Mouse (Mus musculus): ENCODE measurements around the gene Ryr3.

Gene Ryr3

GRCm38 (mm10) chr2:112900747-112901146, 316.1 kb downstream of the Ryr3 start:
- DNase-seq: no peak

- no peak for DNase-seq
These were observed 332.3 kb downstream of the Ryr3 start for GRCm38 (mm10) chr2:112884456-112885114.

- peak in 1 of 2 experiments; percentile 14 for DNase-seq
These were observed 335.1 kb downstream of the Ryr3 start for GRCm38 (mm10) chr2:112881805-112882204.

GRCm38 (mm10) chr2:112881376-112881775, 335.5 kb downstream of the Ryr3 start:
- DNase-seq: peak in 1 of 2 experiments; percentile 22

GRCm38 (mm10) chr2:112877404-112877803, 339.5 kb downstream of the Ryr3 start:
- DNase-seq: peak; percentile 5 to 14

- DNase-seq: no peak
These were observed 350.8 kb downstream of the Ryr3 start for GRCm38 (mm10) chr2:112866043-112866551.

- no peak for DNase-seq
These were observed 355.1 kb downstream of the Ryr3 start for GRCm38 (mm10) chr2:112861792-112862191.

- no peak for DNase-seq
These were observed 371.0 kb downstream of the Ryr3 start for GRCm38 (mm10) chr2:112845583-112846512.

- no peak for DNase-seq
These were observed 374.0 kb downstream of the Ryr3 start for GRCm38 (mm10) chr2:112842877-112843276.

- DNase-seq: no peak
These were observed 385.2 kb downstream of the Ryr3 start for GRCm38 (mm10) chr2:112831423-112832305.

- DNase-seq: no peak
These were observed 390.3 kb downstream of the Ryr3 start for GRCm38 (mm10) chr2:112826571-112826970.

- DNase-seq: no peak
These were observed 394.2 kb downstream of the Ryr3 start for GRCm38 (mm10) chr2:112822721-112823120.

- DNase-seq: no peak
These were observed 397.8 kb downstream of the Ryr3 start for GRCm38 (mm10) chr2:112819059-112819458.

- DNase-seq: no peak
These were observed 399.9 kb downstream of the Ryr3 start for GRCm38 (mm10) chr2:112816976-112817375.

GRCm38 (mm10) chr2:112815960-112816359, 400.9 kb downstream of the Ryr3 start:
- DNase-seq: no peak

GRCm38 (mm10) chr2:112812637-112813402, 404.1 kb downstream of the Ryr3 start:
- peak; percentile 40 to 48 for DNase-seq

GRCm38 (mm10) chr2:112806015-112806414, 410.9 kb downstream of the Ryr3 start:
- DNase-seq: no peak

- peak; percentile 79 to 83 for DNase-seq
These were observed 416.9 kb downstream of the Ryr3 start for GRCm38 (mm10) chr2:112799995-112800353.

- peak; percentile 21 to 45 for DNase-seq
These were observed 417.4 kb downstream of the Ryr3 start for GRCm38 (mm10) chr2:112799351-112799994.

- no peak for DNase-seq
These were observed 435.3 kb downstream of the Ryr3 start for GRCm38 (mm10) chr2:112781631-112782030.

- peak; percentile 84 to 85 for DNase-seq
These were observed 442.1 kb downstream of the Ryr3 start for GRCm38 (mm10) chr2:112774762-112775161.

Data from cerebellum, postnatal 14 days (tissue).